Mouse (Mus musculus): ENCODE measurements at regions not wholly inside any gene's neighbourhood (a gene's known extent, or its start where the extent isn't known, plus 50 kb on each side); places are given as distances from the start of the nearest gene placed in this dataset.
"Not testable (repeated sequence)": the region's sequence is repeated elsewhere in the genome, so short reads cannot be mapped to it uniquely, and the experiment has no call there.

- ATAC-seq: no peak
- Histone ChIP-seq H3K4me2 (replicated peaks; ENCODE audit: low read depth, low read length) (no peak overlapping the region), H3K9me3 (ENCODE audit: low read length) (no peaks in the 10 kb centered on the region), H3K9ac (replicated peaks; ENCODE audit: low read depth) (no peak overlapping the region), H3K36me3 (ENCODE audit: insufficient read depth, low read length) (no peaks in the 10 kb centered on the region), H3K4me3 (ENCODE audit: low read depth, low read length) (no peak overlapping the region), H3K27me3 (replicated peaks; ENCODE audit: insufficient read depth, low read length) (no peaks in the 10 kb centered on the region), H3K4me1 (ENCODE audit: insufficient read depth, low read depth, low read length) (no peaks in the 10 kb centered on the region), H3K27ac (ENCODE audit: low read length) (no peak overlapping the region)
- TF ChIP-seq EP300 (IDR thresholded peaks at IDR 0.05): no peak
- no peak for TF ChIP-seq CTCF (IDR thresholded peaks at IDR 0.05)
- no peak for DNase-seq (ENCODE audit: low spot score)
These were observed 148.9 kb downstream of the Teddm3 start for GRCm38 (mm10) chr16:21004871-21005270.

- H3K27ac ChIP-seq (ENCODE audit: low read length): no peak overlapping the region
- H3K9me3 ChIP-seq (ENCODE audit: low read length): no peaks in the 10 kb centered on the region
- no peak for TF ChIP-seq EP300 (IDR thresholded peaks at IDR 0.05)
- TF ChIP-seq CTCF (IDR thresholded peaks at IDR 0.05): no peak
- H3K9ac ChIP-seq (replicated peaks; ENCODE audit: low read depth): no peak overlapping the region
- no peaks in the 10 kb centered on the region for H3K27me3 ChIP-seq (replicated peaks; ENCODE audit: insufficient read depth, low read length)
- 71% methylated on average over 1 of the region's 1 CpGs for WGBS
- H3K4me3 ChIP-seq (ENCODE audit: low read depth, low read length): no peak overlapping the region
- ATAC-seq: no peak
- H3K4me1 ChIP-seq (ENCODE audit: insufficient read depth, low read depth, low read length): no peaks in the 10 kb centered on the region
- no peaks in the 10 kb centered on the region for H3K36me3 ChIP-seq (ENCODE audit: insufficient read depth, low read length)
- no peak overlapping the region for H3K4me2 ChIP-seq (replicated peaks; ENCODE audit: low read depth, low read length)
- no peak for DNase-seq (ENCODE audit: low spot score)
These were observed 152.7 kb downstream of the Teddm3 start for GRCm38 (mm10) chr16:21001126-21001525.

- WGBS: 84% methylated on average over 2 of the region's 2 CpGs
These were observed 163.3 kb downstream of the Teddm3 start for GRCm38 (mm10) chr16:20990524-20990923.

DNA sequence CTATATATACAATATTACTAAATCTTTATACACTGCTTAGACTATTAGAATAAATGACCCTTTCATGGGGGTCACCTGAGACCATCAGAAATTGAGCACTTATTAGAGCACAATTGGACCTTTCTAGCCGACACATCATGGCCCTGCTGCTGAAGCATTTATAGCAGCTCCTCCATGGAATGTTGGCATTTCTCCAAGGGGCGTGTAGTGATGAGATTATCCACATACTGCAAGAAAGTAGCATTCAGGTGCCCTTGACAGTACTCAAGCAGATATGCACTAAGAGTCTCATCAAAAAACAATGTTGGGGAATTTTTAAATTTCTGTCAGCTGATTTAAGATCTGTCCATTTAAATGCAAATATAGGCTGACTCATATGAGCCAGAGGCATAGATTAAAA, 178.4 kb downstream of the Teddm3 start:
- H3K9me3 ChIP-seq (ENCODE audit: low read length): no peaks in the 10 kb centered on the region
- no peaks in the 10 kb centered on the region for H3K36me3 ChIP-seq (ENCODE audit: insufficient read depth, low read length)
- no peak for TF ChIP-seq EP300 (IDR thresholded peaks at IDR 0.05)
- no peak for TF ChIP-seq CTCF (IDR thresholded peaks at IDR 0.05)
- H3K4me1 ChIP-seq (ENCODE audit: insufficient read depth, low read depth, low read length): no peaks in the 10 kb centered on the region
- WGBS: 19% methylated on average over 2 of the region's 2 CpGs
- ATAC-seq (no peak; the same call in 1 of the 2 replicates), DNase-seq (ENCODE audit: low spot score) (no peak)
- no peak overlapping the region for H3K4me3 ChIP-seq (ENCODE audit: low read depth, low read length)
- H3K27ac ChIP-seq (ENCODE audit: low read length): no peak overlapping the region
- no peak overlapping the region for H3K4me2 ChIP-seq (replicated peaks; ENCODE audit: low read depth, low read length)
- no peaks in the 10 kb centered on the region for H3K27me3 ChIP-seq (replicated peaks; ENCODE audit: insufficient read depth, low read length)
- H3K9ac ChIP-seq (replicated peaks; ENCODE audit: low read depth): no peak overlapping the region

More at GRCm38 (mm10) chr16:20990524-20990923, 163.3 kb downstream of the Teddm3 start:
- DNase-seq (ENCODE audit: low spot score) (no peak), ATAC-seq (no peak)
- TF ChIP-seq CTCF (IDR thresholded peaks at IDR 0.05) (no peak), EP300 (IDR thresholded peaks at IDR 0.05) (no peak)
- H3K4me1 ChIP-seq (ENCODE audit: insufficient read depth, low read depth, low read length): no peaks in the 10 kb centered on the region
- H3K9me3 ChIP-seq (ENCODE audit: low read length): no peaks in the 10 kb centered on the region
- no peaks in the 10 kb centered on the region for H3K27me3 ChIP-seq (replicated peaks; ENCODE audit: insufficient read depth, low read length)
- no peak overlapping the region for H3K4me3 ChIP-seq (ENCODE audit: low read depth, low read length)
- no peak overlapping the region for H3K4me2 ChIP-seq (replicated peaks; ENCODE audit: low read depth, low read length)
- H3K27ac ChIP-seq (ENCODE audit: low read length): no peak overlapping the region
- H3K36me3 ChIP-seq (ENCODE audit: insufficient read depth, low read length): no peaks in the 10 kb centered on the region
- H3K9ac ChIP-seq (replicated peaks; ENCODE audit: low read depth): no peak overlapping the region

- Histone ChIP-seq H3K9ac (replicated peaks; ENCODE audit: low read depth) (no peak overlapping the region), H3K27ac (ENCODE audit: low read length) (no peak overlapping the region), H3K4me2 (replicated peaks; ENCODE audit: low read depth, low read length) (no peak overlapping the region), H3K4me3 (ENCODE audit: low read depth, low read length) (no peak overlapping the region), H3K36me3 (ENCODE audit: insufficient read depth, low read length) (no peaks in the 10 kb centered on the region), H3K9me3 (ENCODE audit: low read length) (no peaks in the 10 kb centered on the region), H3K4me1 (ENCODE audit: insufficient read depth, low read depth, low read length) (no peaks in the 10 kb centered on the region), H3K27me3 (replicated peaks; ENCODE audit: insufficient read depth, low read length) (no peaks in the 10 kb centered on the region)
- ATAC-seq (no peak), DNase-seq (ENCODE audit: low spot score) (no peak)
- no peak for TF ChIP-seq CTCF (IDR thresholded peaks at IDR 0.05)
- TF ChIP-seq EP300 (IDR thresholded peaks at IDR 0.05): no peak
These were observed 181.4 kb downstream of the Teddm3 start for GRCm38 (mm10) chr16:20972442-20972841.

GRCm38 (mm10) chr16:20958905-20959304, 194.9 kb downstream of the Teddm3 start:
- TF ChIP-seq CTCF (IDR thresholded peaks at IDR 0.05) (no peak), EP300 (IDR thresholded peaks at IDR 0.05) (no peak)
- H3K4me1 ChIP-seq (ENCODE audit: insufficient read depth, low read depth, low read length): no peaks in the 10 kb centered on the region
- ATAC-seq (peak; percentile 64), DNase-seq (ENCODE audit: low spot score) (peak; percentile 26)
- 33% methylated on average over 10 of the region's 10 CpGs for WGBS
- H3K4me3 ChIP-seq (ENCODE audit: low read depth, low read length): no peak overlapping the region
- H3K9me3 ChIP-seq (ENCODE audit: low read length): no peaks in the 10 kb centered on the region
- no peaks in the 10 kb centered on the region for H3K36me3 ChIP-seq (ENCODE audit: insufficient read depth, low read length)
- H3K9ac ChIP-seq (replicated peaks; ENCODE audit: low read depth): no peak overlapping the region
- no peak overlapping the region for H3K4me2 ChIP-seq (replicated peaks; ENCODE audit: low read depth, low read length)
- H3K27ac ChIP-seq (ENCODE audit: low read length): no peak overlapping the region
- no peaks in the 10 kb centered on the region for H3K27me3 ChIP-seq (replicated peaks; ENCODE audit: insufficient read depth, low read length)

GRCm38 (mm10) chr16:20936722-20937121, 202.4 kb upstream of the Thpo start:
- no peak overlapping the region for H3K4me3 ChIP-seq (ENCODE audit: low read depth, low read length)
- no peak overlapping the region for H3K9ac ChIP-seq (replicated peaks; ENCODE audit: low read depth)
- TF ChIP-seq EP300 (IDR thresholded peaks at IDR 0.05): no peak
- no peak for TF ChIP-seq CTCF (IDR thresholded peaks at IDR 0.05)
- no peaks in the 10 kb centered on the region for H3K9me3 ChIP-seq (ENCODE audit: low read length)
- H3K27me3 ChIP-seq (replicated peaks; ENCODE audit: insufficient read depth, low read length): no peaks in the 10 kb centered on the region
- ATAC-seq (no peak), DNase-seq (ENCODE audit: low spot score) (no peak)
- no peak overlapping the region for H3K27ac ChIP-seq (ENCODE audit: low read length)
- no peaks in the 10 kb centered on the region for H3K36me3 ChIP-seq (ENCODE audit: insufficient read depth, low read length)
- 70% methylated on average over 1 of the region's 1 CpGs for WGBS
- no peak overlapping the region for H3K4me2 ChIP-seq (replicated peaks; ENCODE audit: low read depth, low read length)
- no peaks in the 10 kb centered on the region for H3K4me1 ChIP-seq (ENCODE audit: insufficient read depth, low read depth, low read length)

DNA sequence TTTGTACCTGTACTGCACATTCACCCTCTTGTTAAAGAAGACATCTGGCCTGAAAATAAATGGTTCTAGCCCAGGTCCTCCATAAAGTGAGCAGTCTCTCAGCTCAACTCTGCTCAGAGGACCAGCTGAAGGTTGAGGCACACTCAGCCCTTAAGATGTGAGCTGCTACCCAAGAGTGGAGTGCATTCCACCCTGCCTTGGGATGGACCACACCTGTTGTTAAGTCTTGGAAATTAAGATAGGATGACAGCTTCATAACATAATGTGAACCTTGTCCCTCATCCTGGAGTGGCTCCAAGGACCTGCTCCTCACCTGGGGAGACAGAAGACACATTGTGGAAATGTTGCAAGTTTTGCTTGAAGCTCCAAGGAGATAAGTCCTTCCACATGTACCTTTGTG, 200.5 kb upstream of the Thpo start:
- DNase-seq (ENCODE audit: low spot score); H3K27ac ChIP-seq (ENCODE audit: low read length); H3K4me2 ChIP-seq (replicated peaks; ENCODE audit: low read depth, low read length); ATAC-seq; H3K9me3 ChIP-seq (ENCODE audit: low read length); H3K4me3 ChIP-seq (ENCODE audit: low read depth, low read length); H3K27me3 ChIP-seq (replicated peaks; ENCODE audit: insufficient read depth, low read length); H3K4me1 ChIP-seq (ENCODE audit: insufficient read depth, low read depth, low read length); H3K9ac ChIP-seq (replicated peaks; ENCODE audit: low read depth); H3K36me3 ChIP-seq (ENCODE audit: insufficient read depth, low read length): not testable (repeated sequence)

DNA sequence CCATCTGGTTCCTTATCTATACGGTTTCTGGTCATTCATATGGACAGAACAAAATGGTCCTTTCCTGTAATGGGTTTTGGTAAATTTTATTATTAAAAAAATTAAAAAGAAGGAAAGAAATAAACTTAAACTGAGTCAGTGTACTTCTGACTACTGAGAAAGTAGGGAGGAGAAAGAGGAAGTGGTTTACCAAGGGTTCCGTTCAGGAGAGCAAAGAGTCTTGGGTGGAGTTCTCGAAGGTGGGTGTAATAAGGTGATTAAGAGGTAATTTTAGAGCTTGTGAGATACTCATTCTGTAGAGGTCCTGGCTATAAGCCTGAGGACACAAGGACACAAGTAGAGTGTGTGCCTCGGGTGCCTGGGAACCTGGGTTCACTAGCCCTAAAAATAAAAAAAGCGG, 195.7 kb upstream of the Thpo start:
- WGBS: 64% methylated on average over 5 of the region's 5 CpGs
- H3K4me2 ChIP-seq (replicated peaks; ENCODE audit: low read depth, low read length): not testable (repeated sequence)

GRCm38 (mm10) chr16:20925776-20926175, 191.5 kb upstream of the Thpo start:
- not testable (repeated sequence) for H3K9me3 ChIP-seq (ENCODE audit: low read length); H3K4me2 ChIP-seq (replicated peaks; ENCODE audit: low read depth, low read length); DNase-seq (ENCODE audit: low spot score); H3K4me1 ChIP-seq (ENCODE audit: insufficient read depth, low read depth, low read length); H3K36me3 ChIP-seq (ENCODE audit: insufficient read depth, low read length); H3K27ac ChIP-seq (ENCODE audit: low read length); H3K9ac ChIP-seq (replicated peaks; ENCODE audit: low read depth); H3K27me3 ChIP-seq (replicated peaks; ENCODE audit: insufficient read depth, low read length); H3K4me3 ChIP-seq (ENCODE audit: low read depth, low read length); ATAC-seq

More for the DNA sequence above, 195.7 kb upstream of the Thpo start:
- not testable (repeated sequence) for H3K27ac ChIP-seq (ENCODE audit: low read length); H3K4me3 ChIP-seq (ENCODE audit: low read depth, low read length); H3K27me3 ChIP-seq (replicated peaks; ENCODE audit: insufficient read depth, low read length); H3K9ac ChIP-seq (replicated peaks; ENCODE audit: low read depth); ATAC-seq; H3K9me3 ChIP-seq (ENCODE audit: low read length); H3K4me1 ChIP-seq (ENCODE audit: insufficient read depth, low read depth, low read length); DNase-seq (ENCODE audit: low spot score); H3K36me3 ChIP-seq (ENCODE audit: insufficient read depth, low read length)

Data from lung, postnatal 0 days (tissue).